Mouse (Mus musculus): ENCODE measurements around the gene Cep170b.

Cep170b gene

DNA sequence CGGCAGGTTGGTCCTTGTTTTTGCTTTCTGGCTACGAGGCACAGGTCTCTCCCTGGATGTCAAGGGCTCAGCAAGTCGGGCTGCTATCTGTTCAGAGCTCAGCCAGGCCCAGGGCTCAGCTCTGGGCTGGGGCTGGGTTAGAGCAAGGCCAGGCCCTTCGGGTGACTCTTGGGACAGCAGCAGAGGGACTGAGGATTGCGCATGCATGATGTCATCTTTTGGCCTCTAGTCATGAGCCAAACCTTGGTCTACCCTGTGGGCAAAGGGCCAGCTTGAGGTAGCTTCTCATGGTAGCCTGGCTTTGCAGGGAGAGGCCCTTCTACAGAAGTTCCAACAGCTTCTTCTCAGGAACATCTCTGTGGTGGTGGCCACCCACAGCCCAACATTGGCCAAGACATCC, 43.9 kb downstream of the Cep170b start:
- DNase-seq (ENCODE audit: low spot score), result no peak

- DNase-seq (ENCODE audit: low spot score), result no peak
These were observed 44.7 kb downstream of the Cep170b start for GRCm38 (mm10) chr12:112764991-112765390.

GRCm38 (mm10) chr12:112766586-112766985, 46.3 kb downstream of the Cep170b start:
- DNase-seq (ENCODE audit: low spot score), result no peak

DNA sequence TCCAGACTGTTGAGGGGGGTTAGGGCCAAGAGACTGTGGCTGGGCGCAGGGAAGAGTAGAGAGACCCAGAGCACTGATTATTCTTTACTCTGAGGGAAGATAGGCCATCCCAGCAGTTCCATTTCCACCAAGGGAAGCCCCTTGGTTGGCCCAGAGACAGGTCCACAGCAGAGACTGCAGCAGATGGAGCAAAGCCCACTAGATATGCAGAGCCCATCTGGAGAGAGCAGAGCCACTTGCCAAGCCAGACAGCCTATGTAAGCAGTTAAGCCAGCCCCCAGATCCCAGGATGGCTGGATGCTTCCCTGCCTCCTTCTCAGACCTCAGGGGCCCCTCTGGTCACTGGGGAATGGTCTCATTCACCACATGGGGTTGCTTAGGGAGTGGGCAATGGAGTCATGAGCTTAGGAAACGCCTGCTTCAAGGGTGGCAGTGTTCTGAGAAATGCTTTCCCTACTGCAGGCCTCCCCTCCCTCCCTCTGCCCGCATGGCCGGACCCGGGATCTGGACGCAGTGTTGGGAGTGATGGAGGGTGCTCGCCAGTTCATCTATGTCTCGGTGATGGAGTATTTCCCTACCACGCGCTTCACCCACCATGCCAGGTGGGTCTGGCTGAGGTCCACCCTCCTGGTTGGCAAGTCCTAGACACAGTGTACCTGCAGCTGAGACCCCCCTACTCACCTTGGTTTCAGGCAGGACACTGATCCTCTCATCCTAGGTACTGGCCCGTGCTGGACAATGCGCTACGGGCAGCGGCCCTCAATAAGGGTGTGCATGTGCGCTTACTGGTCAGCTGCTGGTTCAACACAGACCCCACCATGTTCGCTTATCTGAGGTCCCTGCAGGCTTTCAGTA, 47.0 kb downstream of the Cep170b start:
- DNase-seq (ENCODE audit: low spot score), result no peak

DNA sequence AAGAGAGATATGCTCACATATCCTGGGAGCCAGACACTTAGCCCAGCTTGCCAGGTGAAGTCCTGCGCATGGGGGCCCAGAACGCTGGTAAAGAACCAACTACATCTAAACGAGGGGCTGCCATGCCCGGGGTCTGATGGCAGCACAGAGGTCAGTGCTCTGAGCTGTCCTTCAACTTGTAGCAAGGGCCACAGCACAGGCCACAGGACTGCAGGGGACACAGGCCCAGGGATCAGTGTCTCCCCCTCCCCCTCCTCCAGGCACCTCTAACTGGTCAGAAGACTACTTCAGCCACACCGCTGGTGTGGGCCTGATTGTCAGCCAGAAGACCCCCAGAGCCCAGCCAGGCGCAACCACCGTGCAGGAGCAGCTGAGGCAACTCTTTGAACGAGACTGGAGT, 47.9 kb downstream of the Cep170b start:
- no peak for DNase-seq (ENCODE audit: low spot score)

GRCm38 (mm10) chr12:112769031-112769430, 48.8 kb downstream of the Cep170b start:
- no peak for DNase-seq (ENCODE audit: low spot score)

GRCm38 (mm10) chr12:112769751-112770150, 49.5 kb downstream of the Cep170b start:
- no peak for DNase-seq (ENCODE audit: low spot score)

GRCm38 (mm10) chr12:112770396-112770795, 50.1 kb downstream of the Cep170b start:
- no peak for DNase-seq (ENCODE audit: low spot score)

- DNase-seq (ENCODE audit: low spot score), result no peak
These were observed 52.1 kb downstream of the Cep170b start for GRCm38 (mm10) chr12:112772306-112772705.

GRCm38 (mm10) chr12:112773366-112773765, 53.1 kb downstream of the Cep170b start:
- no peak for DNase-seq (ENCODE audit: low spot score)

DNA sequence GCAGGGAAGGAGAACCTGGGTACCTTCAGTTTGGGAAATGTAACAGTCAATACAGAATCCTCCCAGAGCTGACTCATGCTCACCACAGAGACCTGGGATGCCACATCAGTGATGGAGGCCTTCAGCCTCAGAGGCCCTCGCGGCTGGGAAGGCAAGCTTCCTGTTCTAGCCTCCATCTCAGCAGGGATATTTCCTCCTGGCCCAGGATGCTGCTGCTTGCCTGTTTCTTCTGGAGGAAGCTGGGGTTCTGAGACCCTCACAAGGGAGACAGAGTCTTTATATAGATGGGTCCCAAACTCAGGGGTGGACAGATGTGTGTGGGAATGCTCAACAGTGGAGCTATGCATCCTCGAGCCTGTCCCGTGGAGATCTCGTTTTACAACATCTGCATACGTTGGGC, 53.8 kb downstream of the Cep170b start:
- DNase-seq (ENCODE audit: low spot score), result no peak

DNA sequence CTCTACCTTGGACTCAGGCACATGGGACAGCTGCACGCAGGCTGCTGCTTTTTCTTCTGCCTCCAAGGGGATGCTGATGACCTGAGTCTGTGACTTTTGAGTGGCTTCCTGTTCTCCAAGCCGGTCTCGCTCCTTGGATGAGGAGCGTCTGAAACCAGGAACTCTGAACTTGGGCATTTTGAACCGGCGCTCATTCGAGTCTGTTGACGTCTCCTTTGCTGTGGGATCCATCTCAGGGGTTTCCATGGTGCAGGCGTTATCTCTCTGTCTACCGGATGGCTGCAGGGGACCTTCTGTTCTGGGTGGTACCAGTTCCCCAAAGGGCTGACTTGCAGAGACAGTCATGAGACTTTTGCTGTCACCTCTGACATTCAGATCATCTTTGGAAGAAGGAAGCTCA, 54.2 kb downstream of the Cep170b start:
- no peak for DNase-seq (ENCODE audit: low spot score)

DNA sequence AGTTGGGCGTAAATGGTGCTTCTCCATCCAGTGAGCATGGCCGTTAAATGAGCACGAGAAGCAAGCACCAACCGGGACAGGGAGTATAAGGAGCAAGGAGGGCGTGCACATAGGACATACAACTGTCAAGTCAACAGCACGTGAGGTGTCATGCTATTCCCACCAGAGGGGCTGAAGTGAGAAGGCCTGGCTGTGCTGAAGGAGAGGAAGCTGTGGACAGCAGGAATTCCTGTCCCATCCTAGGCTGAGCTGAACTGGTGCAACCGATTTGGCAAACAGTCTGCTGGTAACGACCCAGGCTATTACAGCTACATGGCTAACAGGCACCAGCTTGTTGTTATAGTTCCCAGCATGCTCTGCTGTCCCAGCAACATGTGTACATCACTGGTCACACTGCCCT, 70.8 kb downstream of the Cep170b start:
- DNase-seq (ENCODE audit: low spot score), result no peak

- no peak for DNase-seq (ENCODE audit: low spot score)
These were observed 73.5 kb downstream of the Cep170b start for GRCm38 (mm10) chr12:112793601-112794355.

GRCm38 (mm10) chr12:112794356-112794816, 74.1 kb downstream of the Cep170b start:
- DNase-seq (ENCODE audit: low spot score), result no peak

DNA sequence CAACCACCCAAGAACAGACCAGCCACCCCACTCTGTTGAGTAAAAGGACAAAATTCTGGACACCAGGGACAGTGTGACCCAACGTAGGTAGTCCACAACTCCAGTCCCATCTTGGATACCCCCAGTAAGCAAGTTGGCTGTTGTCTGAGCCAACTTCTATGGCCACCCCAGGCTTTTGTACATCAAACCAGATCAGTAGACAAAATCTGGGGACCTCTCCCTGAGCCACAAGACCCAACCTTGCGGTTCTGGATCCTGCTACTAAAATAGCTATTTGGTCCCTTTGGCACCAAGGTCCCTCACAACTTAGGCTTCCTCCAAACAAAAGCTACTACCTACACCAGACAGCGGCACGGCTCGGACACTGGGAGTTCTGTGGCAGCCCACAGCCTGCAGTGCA, 74.7 kb downstream of the Cep170b start:
- no peak for DNase-seq (ENCODE audit: low spot score)

GRCm38 (mm10) chr12:112795466-112796104, 75.3 kb downstream of the Cep170b start:
- DNase-seq (ENCODE audit: low spot score), result no peak

Measured in yolk sac, embryonic 10.5 days (tissue).